Mouse (Mus musculus) lung, adult 2 months (tissue): ENCODE measurements at regions not wholly inside any gene's neighbourhood (a gene's known extent, or its start where the extent isn't known, plus 50 kb on each side); places are given as distances from the start of the nearest gene placed in this dataset.

Experiments used
- CTCF ChIP-seq: fragments of 200-500 bp; IDR thresholded peaks from 2 replicates; pipeline ENCODE4 v1.5.1; 2011; ENCODE audit warnings: mild to moderate bottlenecking, low read length, control low read depth; ENCODE audit not compliant: insufficient read depth
- POLR2A ChIP-seq: fragments of 200-500 bp; IDR thresholded peaks from 2 replicates; pipeline ENCODE4 v1.6.1; 2011; ENCODE audit warnings: low read depth, mild to moderate bottlenecking, control low read depth, low read length, borderline replicate concordance; ENCODE audit errors: extremely low read depth

DNA sequence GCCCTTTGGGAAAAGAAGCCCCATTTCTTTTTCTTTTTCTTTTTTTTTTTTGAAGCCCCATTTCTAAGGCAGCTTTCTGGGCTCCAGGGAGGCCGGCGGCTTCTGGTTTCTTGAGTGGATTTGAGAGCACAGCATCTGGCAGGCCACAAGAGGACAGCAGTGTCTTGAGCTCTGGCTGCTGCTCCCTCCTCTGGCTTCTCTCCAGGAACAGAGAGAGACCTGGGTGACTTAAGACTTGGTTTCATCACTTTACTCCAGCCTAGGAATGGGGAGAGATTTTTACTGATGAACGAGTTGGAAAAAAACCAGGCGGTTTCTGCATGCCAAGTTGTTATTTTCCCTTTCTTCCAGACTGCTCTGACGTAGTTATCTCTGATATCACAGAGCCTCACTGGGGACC is 233.7 kb downstream of the Gm5447 start:
- TF ChIP-seq CTCF (peak; percentile 66), POLR2A (no peak)
